Mouse (Mus musculus): ENCODE measurements at regions not wholly inside any gene's neighbourhood (a gene's known extent, or its start where the extent isn't known, plus 50 kb on each side); places are given as distances from the start of the nearest gene placed in this dataset.
"Not testable (repeated sequence)": the region's sequence is repeated elsewhere in the genome, so short reads cannot be mapped to it uniquely, and the experiment has no call there.

DNA sequence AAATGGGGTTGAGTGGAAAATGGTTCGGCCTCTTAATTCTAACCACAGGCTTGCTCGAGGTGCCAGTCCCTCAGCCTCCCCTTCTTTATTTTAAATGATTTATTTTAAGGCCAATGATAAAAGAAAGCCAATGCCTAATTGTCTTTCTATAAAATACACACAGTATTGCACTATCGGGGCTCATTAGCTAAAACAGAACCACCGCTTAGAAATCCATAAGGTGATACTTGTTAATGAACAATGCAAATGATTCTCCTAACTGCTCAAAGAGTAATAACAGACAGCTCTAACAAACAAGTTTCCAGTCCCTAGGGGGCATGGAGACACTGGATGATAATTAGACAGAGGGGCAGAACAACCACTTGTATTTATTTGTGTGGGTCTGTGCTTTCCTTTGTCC lies 58.8 kb downstream of the Emx2 start:
- no peak for DNase-seq

DNA sequence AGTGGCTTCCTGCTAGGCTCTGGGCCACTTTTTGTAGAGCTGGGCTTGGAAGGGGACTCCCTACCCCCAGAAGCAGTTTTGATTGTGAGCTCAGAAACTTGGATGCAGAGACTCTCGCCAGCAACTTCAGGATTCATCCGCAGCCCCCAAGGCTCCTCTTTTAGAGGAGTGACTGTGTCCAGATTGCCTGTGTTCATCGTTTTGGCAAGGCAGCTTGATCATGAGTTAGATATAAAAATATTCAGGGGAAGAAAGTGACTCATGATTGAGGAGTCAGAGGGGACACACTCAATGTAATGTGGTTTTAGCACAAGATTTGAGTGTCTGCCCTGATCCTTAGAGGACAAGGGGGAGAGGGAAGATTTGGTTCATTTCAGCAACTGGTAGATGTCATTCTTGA lies 61.0 kb downstream of the Emx2 start:
- no peak for DNase-seq

DNA sequence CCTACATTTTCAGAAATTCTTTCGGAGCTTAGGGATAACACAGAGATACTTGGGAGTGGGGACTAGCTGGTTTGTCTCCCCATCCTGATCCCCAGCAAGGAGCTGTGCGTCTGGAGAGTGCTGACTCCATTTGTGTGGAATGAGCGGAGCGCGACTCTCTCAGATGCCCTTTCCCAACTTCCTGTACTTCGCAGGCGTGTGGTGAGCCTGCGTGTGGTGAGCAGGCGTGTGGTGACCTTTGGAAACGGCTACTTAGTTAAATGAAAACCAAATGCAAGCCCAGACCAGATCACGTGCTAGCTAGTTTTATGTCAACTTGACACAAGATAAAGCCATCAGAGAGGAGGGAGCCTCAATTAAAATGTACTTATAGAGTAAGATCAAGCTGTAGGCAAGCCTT lies 64.0 kb downstream of the Emx2 start:
- DNase-seq: no peak

DNA sequence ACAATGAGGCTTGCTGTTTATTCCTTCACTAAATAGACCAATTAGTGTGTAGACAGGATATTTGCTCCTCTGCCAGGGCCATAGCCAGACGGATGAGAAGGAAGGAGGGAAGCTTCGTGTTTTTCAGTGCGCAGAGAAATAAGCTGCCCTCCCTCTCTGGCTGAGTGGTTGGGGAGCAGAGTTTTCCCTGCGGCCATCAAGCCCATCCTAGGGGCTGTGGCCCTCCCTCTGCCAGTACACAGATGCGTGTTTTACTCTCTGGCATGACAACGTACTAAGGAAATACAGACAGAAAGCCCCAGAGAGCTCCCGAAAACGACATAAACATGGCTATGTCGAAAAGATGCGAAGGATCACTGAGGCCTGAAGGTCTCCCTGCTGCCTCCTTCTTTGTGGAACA lies 65.2 kb downstream of the Emx2 start:
- DNase-seq: no peak

DNA sequence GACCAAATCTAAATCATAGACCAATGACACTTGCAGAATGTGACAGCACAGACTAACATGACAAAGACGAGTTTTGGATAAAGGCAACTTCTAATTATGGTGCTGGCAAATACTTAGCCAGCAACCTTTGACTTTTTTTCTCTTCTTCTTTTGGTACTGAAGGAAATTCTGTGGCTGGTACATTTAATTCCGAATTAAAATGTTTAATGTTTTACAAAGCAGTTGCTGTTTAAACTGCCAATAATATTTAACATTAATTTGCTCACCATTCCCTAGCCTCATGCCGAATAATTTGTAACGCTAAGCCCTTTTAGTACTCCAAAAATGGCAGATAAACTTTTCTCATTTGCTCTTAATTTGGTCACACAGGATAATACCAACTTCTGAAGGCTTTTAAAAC lies 105.9 kb downstream of the Emx2 start:
- no peak for DNase-seq

DNA sequence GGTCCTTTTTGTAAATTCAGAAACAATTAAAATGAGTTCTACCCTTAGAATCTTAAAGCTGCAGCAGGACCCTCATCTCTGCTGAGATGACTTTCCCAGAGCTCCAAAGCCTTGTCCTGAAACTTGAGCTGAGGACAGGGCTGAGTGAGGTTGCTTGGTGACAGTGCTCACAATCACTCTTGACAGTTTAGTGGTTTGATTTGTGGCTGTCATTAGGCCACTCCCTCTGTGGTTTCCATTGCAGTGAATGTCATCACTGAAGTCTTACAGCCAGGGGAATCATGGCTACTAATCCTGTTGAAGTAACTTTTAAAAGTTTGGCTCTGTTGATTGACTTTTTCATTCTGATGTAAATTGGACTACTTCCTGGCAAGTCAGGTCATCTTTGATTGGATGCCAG lies 110.7 kb downstream of the Emx2 start:
- no peak for DNase-seq

DNA sequence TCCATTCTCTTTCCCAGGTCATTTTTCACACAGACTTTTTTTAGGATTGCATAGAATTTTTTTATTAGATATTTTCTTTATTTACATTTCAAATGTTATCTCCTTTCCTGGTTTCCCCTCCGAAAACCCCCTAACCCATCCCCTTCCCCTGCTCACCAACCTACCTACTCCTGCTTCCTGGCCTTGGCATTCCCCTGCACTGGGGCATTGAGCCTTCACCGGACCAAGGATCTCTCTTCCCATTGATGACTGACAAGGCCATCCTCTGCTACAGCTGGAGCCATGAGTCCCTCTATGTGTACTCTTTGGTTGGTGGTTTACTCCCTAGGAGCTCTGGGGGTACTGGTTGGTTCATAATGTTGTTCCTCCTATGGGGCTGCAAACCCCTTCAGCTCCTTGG lies 111.4 kb downstream of the Emx2 start:
- DNase-seq: not testable (repeated sequence)

DNA sequence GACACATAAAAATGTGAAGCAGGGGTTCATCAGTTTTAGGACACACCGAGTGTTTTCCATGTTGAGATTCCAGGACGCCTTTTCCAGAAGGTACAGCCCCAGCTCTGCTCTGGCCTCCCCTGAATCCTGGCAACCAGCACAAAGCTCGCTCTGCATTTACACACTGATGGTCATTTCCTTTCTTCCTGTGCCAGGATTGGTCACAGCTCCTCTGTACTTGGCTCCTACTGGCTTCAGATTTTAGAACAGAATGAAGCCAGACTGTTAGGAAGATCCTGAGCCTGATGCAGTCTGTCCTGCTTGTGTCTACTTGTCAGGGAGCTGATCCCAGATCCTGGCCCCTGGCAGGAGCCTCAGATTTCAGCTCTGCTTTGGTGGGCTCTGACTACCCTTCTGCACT lies 116.2 kb downstream of the Emx2 start:
- no peak for DNase-seq

DNA sequence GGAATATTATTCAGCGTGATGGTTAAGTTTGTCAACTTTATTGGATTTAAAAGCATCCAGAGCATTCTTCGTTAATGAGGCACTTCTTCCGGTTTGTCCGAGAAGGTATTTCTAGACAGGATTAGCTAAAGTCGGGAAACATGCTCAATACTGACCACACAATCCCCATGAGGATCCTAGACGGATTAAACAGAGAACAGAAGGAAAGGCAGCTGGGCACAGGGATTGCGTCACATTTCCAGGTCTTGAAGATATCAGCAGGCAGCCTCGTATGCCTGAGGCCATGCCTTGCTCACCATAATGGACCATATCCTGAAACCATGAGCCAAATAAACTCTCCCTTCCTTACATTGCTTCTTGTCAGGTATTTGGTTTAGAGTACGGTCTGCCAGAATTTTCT lies 119.7 kb downstream of the Emx2 start:
- DNase-seq: no peak

DNA sequence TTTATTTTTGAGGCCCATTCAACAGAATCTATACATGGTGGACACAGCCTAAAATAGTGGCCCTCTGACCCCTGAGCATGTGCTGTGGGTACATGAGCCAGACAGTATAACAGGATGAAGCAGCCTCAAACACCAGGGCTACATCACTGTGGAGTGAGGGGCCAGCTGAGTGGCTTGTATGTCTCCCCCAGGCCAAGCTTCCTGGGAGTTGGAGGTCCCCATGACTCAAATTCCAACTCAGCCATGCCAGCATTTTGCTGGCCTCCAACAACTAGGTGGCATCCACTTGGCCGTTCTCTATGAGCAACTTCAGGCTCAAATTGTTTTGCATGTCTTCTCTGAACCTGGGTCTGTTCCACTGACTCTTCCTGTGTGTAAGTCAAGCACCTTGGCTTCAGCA lies 121.5 kb downstream of the Emx2 start:
- DNase-seq: no peak

DNA sequence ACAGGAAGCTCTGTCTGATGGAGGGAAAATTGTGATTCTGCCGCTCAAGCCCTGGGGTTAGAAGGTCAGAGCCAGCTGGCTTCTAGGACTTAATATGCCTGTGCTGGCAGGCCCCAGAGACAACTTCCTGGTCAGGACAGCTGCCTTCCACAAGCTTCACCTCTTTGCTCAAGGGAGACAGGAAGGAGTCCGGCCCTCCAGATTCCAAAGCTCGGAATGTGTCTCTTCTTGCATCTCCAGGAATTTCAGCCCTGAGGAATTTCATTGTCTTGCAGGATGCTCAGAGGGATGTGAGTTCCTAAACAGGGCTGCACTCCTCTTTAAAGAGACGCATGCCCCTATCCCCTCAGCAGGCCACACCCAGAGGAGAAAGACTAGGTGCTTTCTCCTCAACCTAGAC lies 127.7 kb downstream of the Emx2 start:
- DNase-seq: no peak

DNA sequence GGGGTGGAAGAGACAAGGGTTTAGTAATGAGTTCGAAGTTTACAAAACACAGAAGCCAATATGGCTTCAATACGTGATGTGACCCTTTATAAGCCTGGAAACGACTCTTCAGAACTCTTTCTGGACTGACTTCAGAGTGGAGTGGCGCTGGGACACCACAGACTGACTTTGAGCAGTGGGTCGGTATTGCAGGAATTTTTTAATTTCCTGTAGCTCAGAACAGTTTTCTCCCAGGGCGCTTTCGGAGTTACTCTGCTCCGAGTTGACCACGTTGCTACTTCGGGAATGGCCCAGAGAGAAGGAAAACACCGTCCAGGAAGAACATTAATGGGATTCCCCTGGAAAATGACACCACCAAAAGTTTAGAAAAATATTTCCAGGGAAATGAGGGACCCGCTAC lies 129.1 kb downstream of the Emx2 start:
- DNase-seq: no peak

DNA sequence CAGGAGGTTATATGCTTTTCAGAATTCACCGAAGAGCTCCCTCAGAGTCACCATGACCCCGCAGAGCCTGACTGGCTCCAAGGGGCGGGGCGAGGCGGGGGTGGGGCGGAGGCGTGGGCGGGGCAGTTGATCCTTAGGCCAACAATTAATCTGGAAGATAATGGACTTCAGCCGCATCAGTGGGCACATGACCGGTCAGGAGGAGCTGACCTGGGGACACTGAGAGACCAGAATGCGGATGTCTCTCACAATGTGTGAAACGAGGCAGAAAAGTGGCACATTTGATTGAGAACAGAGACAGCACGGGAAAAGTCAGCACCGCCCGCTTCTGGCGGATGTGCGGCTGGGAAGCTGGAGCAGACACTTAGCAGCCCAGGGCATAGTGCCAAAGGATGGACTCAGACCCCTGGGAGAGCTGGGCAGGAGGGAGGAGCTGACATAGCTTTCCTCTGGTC lies 129.9 kb downstream of the Emx2 start:
- DNase-seq: peak; percentile 7

DNA sequence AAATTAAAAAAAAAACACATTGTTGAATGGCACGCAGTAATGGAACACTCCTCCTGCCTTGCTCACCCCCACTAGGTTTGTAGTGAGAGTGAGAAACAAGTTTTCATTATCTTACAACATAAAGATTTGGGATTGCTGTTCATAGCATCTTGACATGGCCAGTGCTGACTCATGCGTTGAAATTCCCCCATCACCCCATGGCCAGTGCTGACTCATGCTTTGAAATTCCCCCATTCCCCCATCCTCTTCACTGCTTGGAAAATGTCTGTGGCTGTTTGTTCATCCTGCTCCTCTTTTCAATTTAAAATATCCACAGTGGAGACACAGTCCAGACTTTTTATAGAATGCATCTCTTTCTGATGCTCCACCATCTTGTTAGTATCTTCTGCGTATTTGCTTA lies 131.8 kb downstream of the Emx2 start:
- DNase-seq: no peak

DNA sequence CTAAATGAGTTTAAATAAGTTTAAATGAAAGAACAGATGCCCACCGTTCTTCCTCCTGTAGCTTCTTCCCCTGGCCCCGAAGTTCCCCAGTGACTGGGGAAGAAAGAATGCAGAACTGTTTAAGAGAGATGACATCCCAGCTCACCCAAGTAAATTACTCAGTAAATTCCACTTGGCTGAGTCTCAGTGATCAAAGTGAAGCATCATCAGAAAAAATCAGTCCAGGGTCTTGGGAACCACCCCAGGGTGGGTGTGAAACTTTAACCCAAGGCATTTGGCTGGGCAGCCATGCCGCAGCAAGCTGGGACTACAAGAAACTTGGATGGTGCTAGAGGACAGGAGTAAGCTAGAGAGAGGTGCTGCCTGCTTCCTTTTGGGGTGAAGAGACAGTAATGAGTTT lies 133.9 kb downstream of the Emx2 start:
- no peak for DNase-seq

DNA sequence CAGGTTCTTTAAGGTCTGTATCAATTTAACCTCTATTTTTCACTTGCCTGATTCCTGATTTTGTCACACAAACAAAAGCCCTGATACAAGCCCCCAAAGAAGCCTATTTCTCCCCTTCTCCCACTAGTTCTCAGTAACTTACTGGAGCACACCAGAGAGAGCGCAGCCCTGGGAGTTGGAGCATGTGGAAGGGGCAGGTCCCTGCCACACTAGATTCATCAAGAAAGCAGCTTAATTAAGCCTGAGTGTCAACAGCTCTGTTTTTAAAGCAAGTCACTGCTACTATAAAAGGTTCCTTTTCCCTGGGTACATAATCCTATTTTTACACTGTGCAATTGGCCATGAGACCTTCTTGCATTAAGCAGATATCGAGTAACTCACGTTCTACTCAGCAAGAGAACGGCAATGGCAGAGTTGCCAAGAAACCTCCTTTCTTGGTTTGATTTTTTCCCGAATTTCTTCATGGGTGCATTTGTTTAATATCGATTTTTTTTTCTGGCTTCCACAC lies 166.2 kb downstream of the Emx2 start:
- no peak for DNase-seq

DNA sequence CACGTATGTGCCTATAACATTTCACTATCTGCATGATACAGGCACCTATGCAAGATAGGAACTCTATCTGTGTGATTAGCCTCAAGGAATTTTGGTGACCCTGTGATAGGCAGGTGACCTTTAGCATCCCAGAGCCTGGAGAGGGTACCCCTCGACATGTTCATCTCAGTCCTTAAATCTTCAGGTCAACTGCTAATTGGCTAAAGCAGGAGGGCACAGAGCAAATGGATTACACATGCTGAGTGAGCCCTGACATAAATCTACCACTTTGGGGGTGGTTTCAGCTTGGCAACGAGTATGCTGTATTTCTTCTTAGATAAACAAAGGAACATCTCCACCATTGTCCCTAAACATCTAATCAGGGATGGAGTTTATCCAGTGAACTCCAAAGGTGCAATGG lies 169.5 kb downstream of the Emx2 start:
- DNase-seq: no peak

DNA sequence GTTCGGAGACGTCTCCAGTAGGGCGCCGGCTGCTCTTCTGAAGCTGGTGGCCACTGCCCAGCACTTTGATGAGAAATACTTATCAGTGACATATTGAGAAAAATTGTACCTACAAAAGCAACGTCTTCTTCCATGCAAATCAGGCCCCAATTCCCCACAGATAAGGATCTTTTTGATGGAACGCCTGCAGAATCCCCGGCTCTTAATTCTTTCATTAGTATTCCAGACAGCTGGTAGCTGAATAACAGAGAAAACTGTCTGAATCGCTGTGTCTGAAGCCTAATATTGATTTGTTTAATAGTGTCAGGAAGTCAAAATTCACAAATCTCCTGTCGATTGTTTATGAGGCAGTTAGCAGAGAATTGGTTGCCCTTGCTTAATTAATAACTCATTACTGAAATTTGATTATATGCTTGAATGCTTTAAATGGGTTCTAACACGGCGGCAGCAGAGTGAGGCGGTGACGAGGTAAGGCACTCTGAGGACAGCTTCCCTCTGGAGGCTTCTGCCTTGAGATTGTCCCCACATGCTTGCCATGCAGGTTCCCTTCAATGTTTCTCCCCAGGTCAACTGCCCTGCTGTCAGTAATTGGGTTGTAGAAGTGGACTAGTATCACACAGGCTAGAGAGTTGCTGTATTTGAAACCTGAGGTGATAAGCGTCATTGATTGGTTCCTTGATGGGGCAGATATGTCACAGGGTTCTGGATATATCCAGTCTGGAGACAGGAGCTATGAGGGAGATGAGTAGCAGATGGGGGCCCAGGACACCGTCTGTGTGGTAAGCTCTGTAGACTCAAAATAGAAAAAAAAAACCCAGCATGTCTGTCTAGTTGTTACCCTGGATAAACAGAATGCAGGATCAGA lies 170.4 kb downstream of the Emx2 start:
- DNase-seq: no peak

DNA sequence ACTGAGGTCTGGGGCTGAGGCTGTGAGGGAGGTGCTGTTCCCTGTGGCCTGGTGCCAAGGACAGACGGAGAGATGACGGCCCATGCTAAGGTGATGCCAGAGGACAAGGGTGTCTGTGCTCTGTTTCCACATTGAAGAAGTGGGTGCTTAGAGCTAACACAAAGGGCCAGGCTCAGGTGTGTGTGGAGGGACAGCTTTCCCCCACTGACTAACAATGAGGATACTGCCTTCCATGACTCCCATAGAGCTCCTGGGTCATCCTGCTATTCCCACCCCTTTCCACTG lies 170.9 kb downstream of the Emx2 start:
- no peak for DNase-seq

DNA sequence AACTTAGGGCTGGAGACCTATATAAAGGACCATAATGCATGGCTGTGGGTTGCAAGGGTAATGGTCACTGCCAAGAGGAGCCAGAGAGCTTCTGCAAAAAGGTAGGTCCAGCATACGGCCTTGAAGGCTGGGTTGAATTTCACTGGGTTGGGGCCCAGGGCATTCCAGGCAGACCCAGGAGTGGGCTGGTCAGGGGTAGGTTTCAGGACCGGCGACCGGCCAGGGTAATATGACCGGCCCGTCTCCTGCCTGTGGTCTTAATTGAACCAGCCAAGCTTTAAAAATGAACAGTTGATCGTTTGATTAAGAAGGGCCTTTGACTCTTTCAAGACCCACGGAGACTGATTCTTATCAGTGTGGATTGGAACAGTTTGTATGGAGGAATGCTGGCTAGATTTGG lies 171.9 kb downstream of the Emx2 start:
- DNase-seq: no peak

DNA sequence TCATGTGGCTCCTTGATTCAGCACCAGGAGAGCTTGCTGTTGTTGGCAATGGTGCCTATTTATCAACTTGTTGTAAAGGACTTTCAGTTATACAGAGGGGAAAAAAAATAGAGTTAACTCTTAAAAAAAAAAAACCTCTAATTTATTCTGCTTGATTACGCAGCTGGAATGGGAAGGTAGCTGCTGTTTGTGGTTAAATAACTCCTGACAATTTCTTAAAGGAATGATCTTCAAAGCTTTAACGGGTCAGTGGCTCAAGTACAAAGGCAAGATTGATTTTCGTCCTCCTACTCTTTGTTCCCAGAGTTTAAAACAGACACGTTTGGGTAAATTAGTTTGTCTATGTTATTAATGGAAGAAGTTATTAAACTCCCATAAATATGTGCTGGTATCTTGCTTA lies 172.5 kb downstream of the Emx2 start:
- no peak for DNase-seq

DNA sequence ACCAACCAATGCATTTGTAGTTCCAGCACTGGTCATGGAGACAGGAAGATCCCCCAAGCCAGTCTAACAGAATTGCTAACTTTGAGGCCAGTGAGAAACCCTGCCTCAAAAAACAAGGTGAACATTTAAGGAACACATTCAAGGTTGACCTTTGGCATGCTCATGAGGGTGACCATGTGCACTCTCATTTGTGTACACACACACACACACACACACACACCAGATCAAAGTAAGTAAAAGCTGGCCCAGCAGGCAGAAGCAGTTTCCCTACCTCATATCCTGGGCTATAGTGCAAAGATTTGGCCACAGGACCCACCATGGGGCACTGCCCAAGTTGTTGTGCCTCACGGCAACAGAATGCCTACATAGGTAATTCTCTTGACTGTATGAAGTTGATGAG lies 173.4 kb downstream of the Emx2 start:
- no peak for DNase-seq

DNA sequence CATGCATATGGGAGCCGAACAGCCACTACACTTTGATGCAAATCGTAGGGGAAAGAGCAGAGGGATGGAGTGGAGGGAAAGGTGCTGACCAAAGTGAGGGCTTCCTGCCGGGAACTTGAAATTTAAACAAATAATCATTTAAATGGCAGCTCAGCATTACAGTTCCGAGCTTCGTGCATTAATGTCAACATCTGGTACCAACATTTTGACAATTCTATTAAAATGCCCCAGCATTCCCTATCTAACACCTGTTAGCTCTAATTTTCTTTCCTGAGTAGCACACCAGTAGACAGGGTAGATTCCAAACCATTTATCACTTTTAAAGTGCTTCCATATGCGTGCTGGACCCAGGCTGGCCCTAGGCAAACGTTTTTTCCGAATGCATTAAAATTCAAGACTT lies 178.1 kb downstream of the Emx2 start:
- no peak for DNase-seq

DNA sequence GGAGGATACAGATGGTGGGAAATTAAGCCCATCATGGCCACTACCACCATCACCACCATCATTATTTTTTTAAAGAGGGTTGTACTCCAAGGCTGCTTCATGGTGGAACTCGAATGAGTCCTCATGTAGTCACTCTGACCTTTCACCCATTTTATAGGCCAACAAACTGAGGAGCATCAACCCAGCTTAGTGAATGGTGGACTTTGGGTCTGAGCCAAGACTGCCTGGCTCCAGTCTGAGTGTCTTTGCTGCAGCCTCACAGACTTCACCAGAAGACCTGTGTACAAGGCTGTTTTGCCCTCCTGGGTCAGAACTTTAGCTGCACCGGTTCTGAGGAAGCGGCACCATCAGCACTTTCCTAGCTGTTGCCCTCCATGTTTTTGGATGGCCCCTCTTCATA lies 184.4 kb downstream of the Emx2 start:
- DNase-seq: no peak

DNA sequence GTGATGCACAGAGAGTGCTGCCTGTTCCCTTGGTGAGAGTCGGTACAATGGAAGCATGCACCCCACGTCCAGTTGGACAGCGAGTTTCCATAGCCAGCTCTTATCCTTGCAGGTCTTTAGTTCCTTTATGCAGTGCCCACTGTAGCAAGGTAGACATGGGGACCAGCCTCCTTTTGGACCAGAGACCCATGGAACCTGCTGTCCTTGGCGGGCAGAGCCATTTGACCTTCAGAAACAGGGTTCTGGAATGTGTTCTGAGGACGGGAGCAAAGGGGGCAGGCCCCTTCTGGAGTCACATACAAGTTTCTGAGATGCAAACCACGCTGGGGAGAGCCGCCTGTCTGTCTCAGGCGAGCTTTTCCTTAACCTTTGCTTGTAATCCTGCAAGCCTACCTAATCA lies 188.1 kb downstream of the Emx2 start:
- no peak for DNase-seq
